8 mouse cellular contexts compared by ENCODE assay signal in the genomic region with DNA sequence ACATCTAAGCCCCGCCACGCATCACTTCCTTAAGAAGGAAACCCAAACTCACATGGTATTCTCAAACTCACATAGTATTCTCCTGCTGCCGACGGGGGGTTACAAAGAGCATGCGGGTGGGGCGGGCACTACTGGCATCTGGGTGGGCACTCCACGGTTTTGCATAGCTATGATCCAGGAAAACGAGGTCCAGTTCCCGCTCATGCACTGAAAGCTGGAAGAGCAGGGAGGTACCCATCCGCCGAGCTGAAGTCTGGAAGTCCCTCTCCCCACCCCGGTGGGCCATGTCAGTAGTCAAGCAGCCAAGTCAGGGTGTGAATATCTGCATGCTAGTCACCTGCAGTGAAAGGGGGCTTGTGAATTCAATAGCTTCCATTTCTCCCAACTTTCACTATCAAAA. TPM values are rescaled to one million over a fixed set of nuclear protein-coding genes. Genes with fewer than 3 reads are reported as not detected.
DNase-seq lines count a peak whose midpoint lies in the region; ATAC-seq and TF ChIP-seq lines count a peak whose summit lies in the region.

No protein-coding gene starts in this region.

- no peak for DNase-seq in layer of hippocampus, adult 2 months (ENCODE audit: low spot score in 2 of 2)
- DNase-seq in layer of hippocampus, postnatal 10 days (ENCODE audit: low spot score in 2 of 2) = no peak
- DNase-seq in heart, postnatal 0 days (ENCODE audit: low spot score) = no peak
- no peak for DNase-seq in spleen, adult 18-20 months
- no peak for DNase-seq in adipocyte (ENCODE audit: low spot score)
- DNase-seq in frontal cortex, postnatal 14 days (ENCODE audit: low spot score in 2 of 2) = no peak

- 37% methylated on average over 12 of the region's 12 CpGs for WGBS in bone marrow, adult 2 months
- 32% methylated on average over 12 of the region's 12 CpGs for WGBS in heart, postnatal 0 days
- WGBS in liver, embryonic 16.5 days (ENCODE audit: insufficient replicate concordance) = 56% methylated on average over 12 of the region's 12 CpGs

- no peak for ATAC-seq in heart, postnatal 0 days (ENCODE audit: insufficient read depth, low read depth)
- ATAC-seq in liver, embryonic 16.5 days (ENCODE audit: low read depth) = no peak

- peaks cover 2% of the 10 kb centered on the region; the same call in 1 of the 2 replicates for H3K4me1 ChIP-seq in bone marrow, adult 2 months (ENCODE audit: control insufficient read depth, insufficient read depth, low read length)
- H3K4me1 ChIP-seq in heart, postnatal 0 days (ENCODE audit: control insufficient read depth, insufficient read depth) = peaks cover 13% of the 10 kb centered on the region
- H3K4me1 ChIP-seq in liver, embryonic 16.5 days (ENCODE audit: control insufficient read depth, low read depth, low read length) = peaks cover 16% of the 10 kb centered on the region

- peaks cover 21% of the 10 kb centered on the region for H3K36me3 ChIP-seq in heart, postnatal 0 days (replicated peaks; ENCODE audit: control insufficient read depth, insufficient read depth, low read length)
- H3K36me3 ChIP-seq in liver, embryonic 16.5 days (ENCODE audit: control insufficient read depth, insufficient read depth) = peaks cover 9% of the 10 kb centered on the region

- peak overlapping the region; percentile 91 for H3K9ac ChIP-seq in heart, postnatal 0 days (replicated peaks; ENCODE audit: low read depth, low read length)
- peak overlapping the region; percentile 94 for H3K9ac ChIP-seq in liver, embryonic 16.5 days (ENCODE audit: low read depth, low read length)

- H3K27me3 ChIP-seq in heart, postnatal 0 days (ENCODE audit: control insufficient read depth, insufficient read depth, low read length) = no peaks in the 10 kb centered on the region
- H3K27me3 ChIP-seq in liver, embryonic 16.5 days (ENCODE audit: control insufficient read depth, insufficient read depth, low read depth, low read length) = no peaks in the 10 kb centered on the region

- peak overlapping the region; percentile 90 for H3K4me3 ChIP-seq in layer of hippocampus, adult 2 months
- peak overlapping the region; percentile 71 for H3K4me3 ChIP-seq in bone marrow, adult 2 months (replicated peaks; ENCODE audit: control insufficient read depth, low read depth, low read length)
- H3K4me3 ChIP-seq in heart, postnatal 0 days (ENCODE audit: low read depth, low read length) = peak overlapping the region; percentile 85
- H3K4me3 ChIP-seq in liver, embryonic 16.5 days (ENCODE audit: low read depth, low read length) = peak overlapping the region; percentile 86

- no peak for TF ChIP-seq CTCF in layer of hippocampus, adult 2 months (conservative IDR thresholded peaks at IDR 0.05)
- TF ChIP-seq CTCF in bone marrow, adult 2 months (IDR thresholded peaks at IDR 0.05; ENCODE audit: control insufficient read depth, insufficient read depth, low read length) = no peak
- no peak for TF ChIP-seq CTCF in heart, postnatal 0 days (IDR thresholded peaks at IDR 0.05; ENCODE audit: low read depth)

- TF ChIP-seq EP300 in heart, postnatal 0 days (IDR thresholded peaks at IDR 0.05; ENCODE audit: low read depth) = no peak

- H3K27ac ChIP-seq in layer of hippocampus, adult 2 months = peak overlapping the region; percentile 84
- no peak overlapping the region for H3K27ac ChIP-seq in bone marrow, adult 2 months (ENCODE audit: control insufficient read depth, insufficient read depth, low read depth, low read length, poor library complexity)
- H3K27ac ChIP-seq in heart, postnatal 0 days (ENCODE audit: low read depth) = peak overlapping the region; percentile 81; the same call in 1 of the 2 replicates
- H3K27ac ChIP-seq in liver, embryonic 16.5 days (ENCODE audit: low read length) = no peak overlapping the region

- H3K4me2 ChIP-seq in heart, postnatal 0 days (ENCODE audit: low read depth, low read length) = peak overlapping the region; percentile 67
- peak overlapping the region; percentile 81 for H3K4me2 ChIP-seq in liver, embryonic 16.5 days (ENCODE audit: low read depth, low read length)

- TF ChIP-seq POLR2A in bone marrow, adult 2 months (IDR thresholded peaks at IDR 0.05; ENCODE audit: borderline replicate concordance, control insufficient read depth, low read depth, low read length) = no peak

- H3K9me3 ChIP-seq in heart, postnatal 0 days (replicated peaks; ENCODE audit: control insufficient read depth, low read length) = no peaks in the 10 kb centered on the region
- H3K9me3 ChIP-seq in liver, embryonic 16.5 days (replicated peaks; ENCODE audit: control insufficient read depth, low read length) = no peaks in the 10 kb centered on the region

RNA-seq across cellular contexts. Expression of a gene that starts 1.3 kb away (rescaled TPM):
- total RNA-seq in layer of hippocampus, adult 2 months (2021) = 10 to 100 TPM; 76.1 to 76.8 TPM
- 10 to 100 TPM; 55.0 to 57.3 TPM for total RNA-seq in layer of hippocampus, postnatal 10 days (2021)
- 12.2 and 27.8 TPM in 2 replicates for polyA plus RNA-seq in bone marrow, adult 2 months (2011; ENCODE audit: insufficient read depth, insufficient read length, low replicate concordance, missing spikeins)
- total RNA-seq in heart, postnatal 0 days (2014; rRNA removed; ENCODE audit: low replicate concordance) = 46.3 and 57.4 TPM in 2 replicates
- polyA plus RNA-seq in heart, postnatal 0 days (2015; fragmentation: Nextera tagmentation; extraction: Ambion mirVana) = 26.5 and 29.7 TPM in 2 replicates
- polyA plus RNA-seq in liver, embryonic 16.5 days (2015; fragmentation: Nextera tagmentation; extraction: Ambion mirVana) = 12.2 and 13.0 TPM in 2 replicates

RNA-seq across cellular contexts. Expression of a gene that starts 4.4 kb away (rescaled TPM):
- not detected for total RNA-seq in layer of hippocampus, adult 2 months (2021)
- total RNA-seq in layer of hippocampus, postnatal 10 days (2021) = not detected
- not detected in 2 replicates for polyA plus RNA-seq in bone marrow, adult 2 months (2011; ENCODE audit: insufficient read depth, insufficient read length, low replicate concordance, missing spikeins)
- not detected in 2 replicates for total RNA-seq in heart, postnatal 0 days (2014; rRNA removed; ENCODE audit: low replicate concordance)
- polyA plus RNA-seq in heart, postnatal 0 days (2015; fragmentation: Nextera tagmentation; extraction: Ambion mirVana) = 0.14 and 0.20 TPM in 2 replicates
- polyA plus RNA-seq in liver, embryonic 16.5 days (2015; fragmentation: Nextera tagmentation; extraction: Ambion mirVana) = 0.15 and 0.34 TPM in 2 replicates

Comparison
In these comparisons a context has a peak if more than half of its experiments do, and no peak if none do; other contexts are left out.
1. H3K27ac ChIP-seq: peak in layer of hippocampus, adult 2 months (single experiment) and heart, postnatal 0 days (single experiment); none in bone marrow, adult 2 months (single experiment) and liver, embryonic 16.5 days (single experiment).
2. Peak in every context shown above with its lines, with median percentiles within 50 percentile points of each other: H3K4me3 ChIP-seq.